Mouse (Mus musculus) megakaryocyte, embryonic 14.5 days (primary cell): ENCODE results near the gene Syp. TPM values are rescaled to one million over a fixed set of nuclear protein-coding genes. Genes with fewer than 3 reads are reported as not detected.

ENCODE experiments used
- H3K27me3 ChIP-seq: replicated peaks from 2 replicates; pipeline ENCODE3; 2012; ENCODE audit warnings: inconsistent platforms
- H3K36me3 ChIP-seq: replicated peaks from 2 replicates; pipeline ENCODE3; 2012; ENCODE audit warnings: low read length, inconsistent platforms, mixed read lengths
- H3K4me1 ChIP-seq: 2 replicates; pipeline ENCODE4 v1.6.1; 2012; ENCODE audit warnings: inconsistent platforms
- H3K4me3 ChIP-seq: replicated peaks from 2 replicates; pipeline ENCODE3; 2012; ENCODE audit warnings: moderate library complexity, mild to moderate bottlenecking, inconsistent platforms
- H3K9me3 ChIP-seq: 2 replicates; pipeline ENCODE4 v1.6.1; 2012; ENCODE audit warnings: inconsistent platforms
- FLI1 ChIP-seq: IDR thresholded peaks from 2 replicates; pipeline ENCODE4 v1.6.1; 2012; ENCODE audit warnings: low read length, inconsistent platforms, mixed read lengths
- GATA1 ChIP-seq: IDR thresholded peaks from 3 replicates; pipeline ENCODE4 v1.6.1; 2012; ENCODE audit warnings: mixed read lengths, low read length, inconsistent platforms, borderline replicate concordance
- polyA plus RNA-seq: library from polyadenylated mRNA; stranded (reverse); fragments of >175 nt; gene quantifications from 2 replicates; pipeline ENCODE4 v1.2.3, GENCODE M21; 2012; ENCODE audit warnings: low replicate concordance; ENCODE audit not compliant: insufficient read depth

Gene Syp
- polyA plus RNA-seq, 1 experiment = 1.4 TPM

DNA sequence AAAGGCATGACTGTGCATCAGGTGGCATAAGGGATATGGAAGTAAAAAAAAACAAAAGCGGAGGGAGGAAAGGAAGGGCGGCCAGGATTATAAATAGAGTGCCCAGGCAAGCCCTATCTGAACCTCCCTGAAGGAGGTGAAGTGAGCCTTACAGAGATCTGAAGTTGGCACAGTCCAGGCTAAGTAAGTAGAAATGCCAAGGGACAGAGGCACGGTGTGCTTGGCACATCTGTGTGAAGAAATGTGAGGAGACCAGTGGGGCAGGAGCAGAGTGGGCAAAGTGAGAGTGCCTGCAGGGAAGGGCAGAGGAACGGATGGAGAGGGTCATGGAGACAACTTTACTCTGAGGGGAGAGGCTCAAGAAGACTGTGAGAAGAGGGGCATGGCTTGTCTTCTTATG is 22.8 kb downstream of the Syp start:
- H3K9me3 ChIP-seq = no peaks in the 10 kb centered on the region
- no peak overlapping the region for H3K4me3 ChIP-seq
- no peaks in the 10 kb centered on the region for H3K36me3 ChIP-seq
- H3K27me3 ChIP-seq = peaks cover 34% of the 10 kb centered on the region
- H3K4me1 ChIP-seq = peaks cover 11% of the 10 kb centered on the region
- TF ChIP-seq GATA1 (no peak), FLI1 (no peak)

DNA sequence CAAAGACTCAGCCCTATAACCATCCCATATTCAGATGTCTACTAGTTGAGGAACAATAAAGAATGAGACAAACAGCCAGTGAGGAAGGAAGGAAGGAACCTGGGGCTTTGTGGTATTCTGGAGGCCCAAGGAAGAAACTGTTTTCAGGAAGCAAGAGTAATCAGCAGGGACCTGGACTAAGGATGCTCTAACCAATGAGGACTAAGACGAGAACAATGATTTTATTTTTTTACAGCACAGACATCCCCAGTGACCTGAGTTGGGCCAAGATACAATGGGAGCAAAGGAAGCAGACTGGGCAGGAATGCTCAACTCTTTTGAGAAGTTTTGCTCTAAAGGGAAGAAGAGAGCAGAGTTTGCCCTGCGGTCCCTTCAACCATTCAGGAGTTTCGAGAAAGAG is 24.7 kb downstream of the Syp start:
- H3K9me3 ChIP-seq = no peaks in the 10 kb centered on the region
- no peaks in the 10 kb centered on the region for H3K36me3 ChIP-seq
- H3K4me1 ChIP-seq = peaks cover 11% of the 10 kb centered on the region
- H3K4me3 ChIP-seq = no peak overlapping the region
- TF ChIP-seq GATA1 = no peak
- TF ChIP-seq FLI1 = no peak
- peaks cover 24% of the 10 kb centered on the region for H3K27me3 ChIP-seq

DNA sequence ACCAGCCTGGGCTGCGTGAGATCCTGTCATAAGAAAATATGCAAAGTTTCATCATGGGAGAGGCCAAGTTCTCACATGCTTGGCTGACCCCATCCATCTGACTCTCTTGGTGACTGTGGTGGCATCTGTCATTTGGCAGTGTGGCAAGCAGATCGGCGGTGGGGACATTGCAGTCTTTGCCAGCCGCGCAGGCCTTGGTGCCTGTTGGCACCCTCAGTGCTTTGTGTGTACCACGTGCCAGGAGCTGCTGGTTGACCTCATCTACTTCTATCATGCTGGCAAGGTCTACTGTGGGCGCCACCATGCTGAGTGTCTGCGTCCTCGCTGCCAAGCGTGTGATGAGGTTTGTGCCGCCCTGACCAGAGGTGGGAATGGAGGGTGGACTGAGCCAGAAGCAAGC is 26.5 kb downstream of the Syp start:
- no peaks in the 10 kb centered on the region for H3K36me3 ChIP-seq
- H3K4me3 ChIP-seq = no peak overlapping the region
- H3K9me3 ChIP-seq = no peaks in the 10 kb centered on the region
- H3K27me3 ChIP-seq = peaks cover 17% of the 10 kb centered on the region
- no peak for TF ChIP-seq GATA1
- no peak for TF ChIP-seq FLI1
- peaks cover 5% of the 10 kb centered on the region for H3K4me1 ChIP-seq

DNA sequence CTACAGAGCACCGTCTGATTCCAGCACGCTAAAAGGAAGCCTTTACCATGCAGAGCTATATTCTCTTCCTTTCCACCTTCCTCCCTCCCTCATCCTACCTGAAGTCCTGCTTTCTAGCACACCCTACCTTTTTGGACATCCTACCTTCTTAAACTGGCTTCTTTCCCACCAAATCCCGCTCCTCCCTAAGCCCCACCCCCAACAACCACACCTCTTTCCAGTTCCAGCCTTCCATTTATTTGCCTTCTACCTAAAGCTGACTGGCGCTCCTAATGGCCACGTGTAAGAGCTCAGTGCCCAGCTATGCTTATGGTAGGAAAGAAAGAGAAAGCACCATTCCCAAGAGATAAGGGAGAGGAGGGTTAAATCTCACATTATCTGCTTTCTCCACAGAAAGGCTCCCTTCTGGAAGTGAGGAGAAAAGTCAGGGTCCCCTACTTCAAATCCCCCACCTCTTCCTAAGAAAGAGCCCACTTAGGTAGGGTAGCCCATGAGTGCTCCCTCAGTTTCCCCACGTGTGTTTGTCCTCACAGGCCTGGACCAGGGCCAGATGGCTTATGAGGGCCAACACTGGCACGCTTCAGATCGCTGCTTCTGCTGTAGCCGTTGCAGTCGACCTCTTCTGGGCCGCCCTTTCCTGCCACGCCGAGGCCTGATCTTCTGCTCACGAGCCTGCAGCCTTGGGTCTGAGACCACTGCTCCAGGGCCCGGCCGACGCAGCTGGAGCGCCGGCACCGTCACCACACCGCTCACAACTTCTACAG is 27.6 kb downstream of the Syp start:
- peaks cover 12% of the 10 kb centered on the region for H3K4me1 ChIP-seq
- TF ChIP-seq FLI1 (no peak), GATA1 (no peak)
- no peaks in the 10 kb centered on the region for H3K36me3 ChIP-seq
- no peaks in the 10 kb centered on the region; the same call in 1 of the 2 replicates for H3K9me3 ChIP-seq
- H3K27me3 ChIP-seq = peaks cover 21% of the 10 kb centered on the region
- no peak overlapping the region for H3K4me3 ChIP-seq

DNA sequence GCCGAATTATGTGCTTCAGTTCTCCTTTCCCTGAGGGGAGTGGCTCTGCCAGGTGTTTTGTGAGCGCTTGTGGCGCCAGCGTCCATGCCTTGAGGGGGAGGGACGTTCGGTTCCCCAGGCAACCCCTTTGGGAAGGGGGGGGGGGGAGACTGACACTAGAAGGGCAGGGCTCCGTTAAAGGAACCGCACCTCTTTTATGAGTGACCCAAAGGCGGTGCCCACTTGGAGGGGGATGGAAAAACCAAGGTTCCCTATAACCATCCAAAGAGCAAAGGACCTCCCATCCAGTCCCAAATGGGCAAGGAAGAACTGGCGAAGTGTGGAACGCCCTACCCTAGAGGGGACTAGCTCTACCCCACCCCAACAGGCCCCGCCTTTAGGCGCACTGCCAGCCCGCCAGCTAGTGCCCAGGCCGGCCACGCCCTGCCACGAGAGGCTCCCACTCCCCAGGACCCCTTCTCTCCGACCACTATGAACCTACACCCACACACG is 32.2 kb downstream of the Syp start:
- H3K4me1 ChIP-seq = peaks cover 34% of the 10 kb centered on the region
- peaks cover 28% of the 10 kb centered on the region for H3K27me3 ChIP-seq
- no peaks in the 10 kb centered on the region; the same call in 1 of the 2 replicates for H3K9me3 ChIP-seq
- TF ChIP-seq FLI1 (no peak), GATA1 (no peak)
- peak overlapping the region; percentile 90 for H3K4me3 ChIP-seq
- H3K36me3 ChIP-seq = no peaks in the 10 kb centered on the region

DNA sequence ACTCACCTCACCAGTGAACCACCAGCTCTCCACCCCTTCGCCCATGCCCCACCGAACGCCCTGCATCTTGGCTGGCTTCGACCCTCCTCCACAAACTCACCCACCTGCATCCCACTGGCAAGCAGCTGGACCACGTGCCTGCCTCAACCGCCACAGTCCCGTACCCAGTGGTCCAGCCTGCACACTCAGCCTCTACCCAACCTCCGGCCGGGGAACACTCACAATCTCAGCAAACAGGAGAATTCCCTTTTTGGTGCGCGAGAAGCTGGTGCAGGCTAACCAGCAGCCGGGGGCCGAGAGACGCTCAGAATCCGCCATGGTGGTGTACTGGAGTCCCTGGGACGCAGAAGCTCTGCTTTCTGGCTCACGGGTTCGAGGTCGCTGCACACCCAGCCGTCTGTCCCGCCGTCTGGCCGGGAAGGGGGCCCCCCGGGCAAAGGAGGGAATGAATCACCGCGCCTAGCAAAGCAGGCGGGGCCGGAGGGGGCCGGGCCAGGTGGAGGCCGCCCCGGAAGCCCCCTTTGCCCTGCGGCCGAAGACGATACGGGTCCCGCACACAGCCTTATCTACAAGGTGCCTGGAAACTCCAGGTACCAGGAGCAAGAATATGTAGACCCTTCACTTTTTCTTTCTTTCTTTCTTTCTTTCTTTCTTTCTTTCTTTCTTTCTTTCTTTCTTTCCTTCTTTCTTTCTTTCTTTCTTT is 32.8 kb downstream of the Syp start, which contains the start of gene Plp2:
TSS of gene Plp2 (minus strand) at position 470 of the 703 bp plus-strand sequence.
- Histone ChIP-seq H3K36me3 (no peaks in the 10 kb centered on the region), H3K9me3 (no peaks in the 10 kb centered on the region; the same call in 1 of the 2 replicates), H3K27me3 (peaks cover 34% of the 10 kb centered on the region), H3K4me1 (peaks cover 34% of the 10 kb centered on the region), H3K4me3 (peak within 1 kb of the TSS; percentile 90)
- TF ChIP-seq FLI1 (no peak), GATA1 (no peak)

DNA sequence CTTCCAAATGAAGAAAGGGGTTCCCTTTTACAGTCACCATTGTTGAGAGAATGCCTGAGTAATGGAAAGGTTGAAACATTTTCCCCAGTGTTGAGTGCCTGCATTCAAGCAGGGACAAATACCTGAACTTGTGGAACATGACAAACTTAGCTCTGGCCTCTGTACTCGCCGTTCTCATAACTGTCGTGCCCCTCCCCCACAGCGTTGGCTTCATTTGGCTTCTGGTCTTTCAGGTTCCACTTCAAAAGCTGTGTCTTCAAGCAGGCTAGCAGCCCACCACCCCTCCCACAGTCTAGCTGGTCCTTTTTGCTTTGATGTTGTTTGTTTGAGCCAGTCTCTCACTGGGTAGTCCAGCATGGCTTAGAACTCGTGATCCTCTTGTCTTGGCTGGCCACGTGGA is 34.5 kb downstream of the Syp start:
- no peak overlapping the region for H3K4me3 ChIP-seq
- no peak for TF ChIP-seq GATA1
- no peak for TF ChIP-seq FLI1
- H3K4me1 ChIP-seq = peaks cover 34% of the 10 kb centered on the region
- H3K36me3 ChIP-seq = no peaks in the 10 kb centered on the region
- peaks cover 34% of the 10 kb centered on the region for H3K27me3 ChIP-seq
- no peaks in the 10 kb centered on the region; the same call in 1 of the 2 replicates for H3K9me3 ChIP-seq

DNA sequence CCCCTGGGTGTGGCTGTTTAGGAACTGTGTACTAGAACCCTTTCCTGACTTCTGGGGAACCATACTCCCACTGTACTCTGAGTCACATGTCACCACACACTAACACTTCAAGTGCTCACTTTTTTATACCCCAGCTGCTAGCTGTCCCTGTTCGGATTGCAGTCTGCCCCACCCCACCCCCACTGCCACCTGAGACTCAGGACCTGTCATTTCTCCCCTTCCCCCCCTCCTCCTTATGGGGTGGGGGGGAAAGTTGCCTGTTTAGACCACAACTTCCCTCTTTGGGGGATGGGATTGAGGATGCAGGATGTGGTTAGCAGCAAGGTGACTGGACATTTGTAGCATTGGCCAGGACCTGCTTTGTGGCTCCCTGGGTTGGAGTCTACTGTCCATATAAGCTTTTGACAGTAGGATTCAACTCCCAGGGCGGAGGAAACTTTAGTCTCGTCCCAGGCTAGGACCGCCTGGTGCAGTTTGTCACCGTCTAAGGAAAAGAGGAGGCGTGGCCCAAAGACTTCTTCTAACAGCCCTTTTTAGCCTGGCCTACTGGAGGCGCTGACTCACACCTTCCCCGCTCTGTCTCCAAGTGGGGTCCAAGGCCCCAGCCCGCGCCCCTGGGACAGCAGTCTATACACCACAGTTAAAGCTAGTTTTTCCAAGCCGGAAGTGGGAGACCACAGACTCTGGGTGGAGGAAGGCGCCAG is 35.5 kb downstream of the Syp start:
- no peaks in the 10 kb centered on the region for H3K36me3 ChIP-seq
- TF ChIP-seq GATA1 = no peak
- no peak for TF ChIP-seq FLI1
- no peaks in the 10 kb centered on the region; the same call in 1 of the 2 replicates for H3K9me3 ChIP-seq
- peaks cover 34% of the 10 kb centered on the region for H3K27me3 ChIP-seq
- H3K4me3 ChIP-seq = peak overlapping the region; percentile 85
- H3K4me1 ChIP-seq = peaks cover 34% of the 10 kb centered on the region

DNA sequence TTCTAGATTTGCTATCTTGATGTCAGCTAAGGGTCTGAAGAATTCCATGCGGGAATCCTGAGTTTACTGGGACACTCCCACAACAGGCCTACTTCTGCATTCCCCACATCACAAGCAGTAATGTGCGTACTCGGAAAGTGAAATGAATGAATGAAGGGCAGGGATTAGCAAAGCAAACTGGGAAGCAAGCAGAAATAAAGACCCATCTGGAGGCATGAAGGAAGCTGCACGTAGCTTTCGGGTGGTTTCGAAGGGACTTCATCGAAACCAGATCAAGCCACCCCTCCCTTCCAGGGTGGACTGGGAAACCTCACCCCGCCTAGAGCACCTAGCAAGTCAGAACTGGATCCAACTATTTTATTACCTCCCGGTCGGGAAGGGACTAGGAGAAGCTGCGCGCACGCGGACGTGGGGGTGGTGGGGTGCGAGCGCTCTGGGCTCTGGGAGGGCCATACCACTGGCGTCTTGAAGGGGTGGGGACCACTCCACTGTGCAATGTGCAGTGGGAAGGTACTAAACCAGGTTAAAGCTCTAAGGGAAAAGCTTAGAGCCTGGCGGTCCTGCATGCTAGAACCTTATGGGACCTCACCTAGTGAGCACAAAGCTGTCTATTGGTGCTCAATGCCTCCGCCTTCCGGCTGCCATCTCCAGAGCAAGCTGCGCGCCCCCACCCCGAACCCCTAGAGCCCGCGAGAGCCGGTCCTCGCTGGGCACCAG is 36.2 kb downstream of the Syp start:
- peak overlapping the region; percentile 85 for H3K4me3 ChIP-seq
- H3K4me1 ChIP-seq = peaks cover 35% of the 10 kb centered on the region
- H3K27me3 ChIP-seq = peaks cover 32% of the 10 kb centered on the region
- H3K9me3 ChIP-seq = no peaks in the 10 kb centered on the region; the same call in 1 of the 2 replicates
- no peak for TF ChIP-seq GATA1
- TF ChIP-seq FLI1 = no peak
- no peaks in the 10 kb centered on the region for H3K36me3 ChIP-seq
